Mouse (Mus musculus) mouse trophoblast stem cell (cell line): Measurements from ENCODE around the gene Psmb9.
"Not testable (repeated sequence)": the region's sequence is repeated elsewhere in the genome, so short reads cannot be mapped to it uniquely, and the experiment has no call there.

Experiments used
- in situ Hi-C, 2 experiments: fragments of 300-500 bp; cut with MseI, MboI; formaldehyde crosslinking; loops; 2 replicates in 1 of 2; 3 replicates in 1 of 2; pipeline ENCODE4 v1.15.1; 2025

Psmb9 gene

DNA sequence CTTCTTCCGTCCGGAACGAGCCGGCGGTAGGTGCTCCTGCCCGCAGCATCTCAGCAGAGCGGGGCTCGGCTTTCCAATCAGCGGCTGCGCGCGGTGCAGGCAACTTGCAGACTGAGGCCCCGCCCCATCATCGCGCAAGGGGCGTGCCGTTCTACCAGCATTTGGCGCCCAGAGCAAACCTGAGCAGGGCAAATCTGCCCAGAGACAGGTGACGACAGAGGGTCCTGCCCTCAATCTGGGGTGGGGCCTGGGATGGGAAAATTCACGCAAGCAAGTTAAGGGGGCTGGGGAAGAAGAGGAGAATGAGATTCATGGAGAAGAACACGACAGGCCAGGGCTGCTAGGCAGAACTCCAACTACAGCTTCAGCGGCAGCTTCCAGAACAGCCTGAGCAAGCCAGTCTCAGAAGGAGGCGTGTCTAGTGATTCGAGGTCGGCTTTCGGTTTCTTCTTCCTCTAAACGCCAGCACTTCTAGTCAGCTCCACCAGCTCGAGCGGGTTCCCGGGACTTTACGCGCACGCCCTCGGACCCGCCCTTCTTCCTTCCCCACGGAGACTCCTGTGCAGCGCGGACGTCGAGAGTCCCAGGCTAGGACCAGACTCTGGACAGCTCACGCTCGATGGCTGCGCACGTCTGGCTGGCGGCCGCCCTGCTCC lies at the start of gene Psmb9, which contains the start of gene Tap1:
TSS of gene Psmb9 (minus strand) at position 504 of the 656 bp plus-strand sequence.
TSS of gene Tap1 (plus strand) at position 293 of the 656 bp plus-strand sequence.
- in situ Hi-C loops = no loop called here

DNA sequence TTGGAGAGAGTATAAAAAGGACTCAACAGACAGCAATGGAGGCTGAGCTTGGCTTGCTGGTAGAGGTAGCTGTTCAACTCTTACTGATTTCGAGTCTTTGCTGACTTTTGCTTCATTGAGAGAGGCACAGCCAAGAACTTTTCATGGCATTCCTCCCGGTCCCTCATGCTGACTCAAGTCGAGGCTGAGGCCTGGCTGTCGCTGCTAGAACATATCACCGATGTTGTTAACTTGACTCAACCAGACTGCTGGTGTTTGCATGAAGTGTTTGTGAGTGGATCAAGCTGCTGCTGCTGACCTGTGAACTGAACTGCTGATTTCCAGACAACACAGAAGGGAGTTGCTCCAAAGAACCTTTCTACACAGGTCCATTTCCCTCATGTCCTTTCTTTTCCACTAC lies 49.1 kb upstream of the Psmb9 start:
- in situ Hi-C loops = loop anchor here in 1 of 2 experiments (5.0 to 10.0 kb wide), 2 partner anchors 69 to 162 kb away; no protein-coding TSS in a partner anchor

DNA sequence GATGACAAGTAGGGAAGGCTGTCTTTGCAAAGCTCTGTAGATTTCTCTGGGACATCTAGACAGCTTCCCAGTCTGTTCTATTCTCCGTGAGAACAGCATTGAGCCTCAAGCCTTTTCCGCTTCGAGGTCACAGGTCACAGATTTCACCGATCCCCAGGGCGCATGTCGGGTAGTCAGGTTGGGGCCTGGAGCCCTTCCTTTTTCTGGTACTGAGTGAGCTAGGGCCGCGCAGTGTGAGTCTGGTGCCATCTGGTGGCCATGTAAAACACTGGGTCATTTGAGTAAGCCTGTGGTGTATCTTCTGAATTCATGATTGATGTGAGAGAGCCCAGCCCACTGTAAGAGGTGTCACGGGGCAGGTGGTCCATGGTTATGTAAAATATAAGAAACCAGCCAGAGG lies 47.4 kb upstream of the Psmb9 start:
- in situ Hi-C loops = loop anchor here in 1 of 2 experiments (5.0 to 10.0 kb wide), 2 partner anchors 68 to 160 kb away; no protein-coding TSS in a partner anchor

DNA sequence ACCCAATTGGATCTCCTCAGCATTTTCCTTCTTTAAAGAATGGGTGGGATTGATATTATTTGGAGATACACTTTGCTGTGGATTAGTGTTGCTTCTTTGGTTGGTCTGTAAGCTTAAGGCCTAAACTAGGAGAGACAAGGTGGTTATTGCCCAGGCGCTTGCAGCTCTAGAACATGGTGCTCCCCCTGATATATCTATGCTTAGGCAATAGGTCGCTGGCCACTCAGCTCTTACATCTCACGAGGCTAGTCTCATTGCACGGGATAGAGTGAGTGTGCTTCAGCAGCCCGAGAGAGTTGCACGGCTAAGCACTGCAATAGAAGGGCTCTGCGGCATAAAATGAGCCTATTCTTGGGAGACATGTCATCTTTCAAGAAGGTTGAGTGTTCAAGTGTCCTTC lies 44.5 kb upstream of the Psmb9 start:
- in situ Hi-C loops = loop anchor here in 1 of 2 experiments (10.0 kb wide), 1 partner anchor 157 kb away; no protein-coding TSS in a partner anchor

DNA sequence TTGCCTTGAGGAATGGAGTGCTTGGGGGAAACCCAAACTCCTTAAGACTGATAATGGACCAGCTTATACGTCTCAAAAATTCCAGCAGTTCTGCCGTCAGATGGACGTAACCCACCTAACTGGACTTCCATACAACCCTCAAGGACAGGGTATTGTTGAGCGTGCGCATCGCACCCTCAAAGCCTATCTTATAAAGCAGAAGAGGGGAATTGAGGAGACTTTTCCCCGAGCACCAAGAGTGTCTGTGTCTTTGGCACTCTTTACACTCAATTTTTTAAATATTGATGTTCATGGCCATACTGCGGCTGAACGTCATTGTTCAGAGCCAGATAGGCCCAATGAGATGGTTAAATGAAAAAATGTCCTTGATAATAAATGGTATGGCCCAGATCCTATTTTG lies 43.4 kb upstream of the Psmb9 start:
- in situ Hi-C loops = loop anchor here in 1 of 2 experiments (10.0 kb wide), 1 partner anchor 156 kb away; no protein-coding TSS in a partner anchor

DNA sequence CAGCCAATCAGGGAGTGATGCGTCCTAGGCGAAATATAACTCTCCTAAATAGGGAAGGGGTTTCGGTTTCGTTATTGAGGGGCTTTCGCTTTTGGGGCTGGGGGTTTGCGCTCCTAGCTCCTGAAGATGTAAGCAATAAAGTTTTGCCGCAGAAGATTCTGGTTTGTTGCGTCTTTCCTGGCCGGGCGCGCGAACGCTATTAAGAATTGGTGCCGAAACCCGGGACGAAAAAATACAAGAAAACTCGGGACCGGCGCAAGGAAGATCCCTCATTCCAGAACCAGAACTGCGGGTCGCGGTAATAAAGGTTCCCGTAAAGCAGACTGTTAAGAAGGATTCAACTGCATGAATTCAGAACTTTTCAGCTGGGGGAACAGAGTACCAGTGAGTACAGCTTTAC lies 38.3 kb upstream of the Psmb9 start:
- in situ Hi-C loops = not testable (repeated sequence)

DNA sequence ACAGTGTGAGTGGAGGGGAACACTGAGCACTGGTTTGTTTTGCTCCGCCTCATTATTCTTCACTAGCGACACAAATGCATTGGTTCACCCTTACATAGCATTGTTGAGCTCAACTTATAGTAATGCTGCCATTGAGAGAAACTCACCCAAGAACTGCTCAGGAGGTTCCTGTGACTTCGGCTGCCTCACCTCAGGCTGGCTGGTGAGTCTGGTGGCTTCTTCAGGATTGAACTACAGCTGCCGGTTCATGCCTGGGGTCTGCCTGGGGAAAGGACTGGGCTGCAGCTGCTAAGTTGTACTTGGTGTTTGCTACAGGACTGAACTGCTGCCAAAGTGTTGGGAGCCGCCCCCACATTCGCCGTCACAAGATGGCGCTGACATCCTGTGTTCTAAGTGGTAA lies 37.9 kb upstream of the Psmb9 start:
- in situ Hi-C loops = no loop called here

DNA sequence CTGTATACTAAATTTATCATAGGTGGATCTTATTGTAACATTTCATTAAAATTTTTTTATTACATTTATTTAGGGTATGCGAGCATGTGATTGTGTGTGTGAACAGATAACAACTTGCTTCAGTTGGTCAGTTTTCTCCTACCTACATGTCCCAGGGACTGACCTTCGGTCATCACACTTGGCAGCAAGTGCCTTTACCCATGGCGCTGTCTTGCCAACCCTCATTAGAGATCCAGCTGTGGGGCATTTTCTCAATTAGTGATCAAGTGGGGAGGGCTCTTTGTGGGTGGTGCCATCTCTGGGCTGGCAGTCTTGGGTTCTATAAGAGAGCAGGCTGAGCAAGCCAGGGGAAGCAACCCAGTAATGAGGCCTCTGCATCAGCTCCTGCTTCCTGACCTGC lies 37.3 kb upstream of the Psmb9 start:
- in situ Hi-C loops = no loop called here

DNA sequence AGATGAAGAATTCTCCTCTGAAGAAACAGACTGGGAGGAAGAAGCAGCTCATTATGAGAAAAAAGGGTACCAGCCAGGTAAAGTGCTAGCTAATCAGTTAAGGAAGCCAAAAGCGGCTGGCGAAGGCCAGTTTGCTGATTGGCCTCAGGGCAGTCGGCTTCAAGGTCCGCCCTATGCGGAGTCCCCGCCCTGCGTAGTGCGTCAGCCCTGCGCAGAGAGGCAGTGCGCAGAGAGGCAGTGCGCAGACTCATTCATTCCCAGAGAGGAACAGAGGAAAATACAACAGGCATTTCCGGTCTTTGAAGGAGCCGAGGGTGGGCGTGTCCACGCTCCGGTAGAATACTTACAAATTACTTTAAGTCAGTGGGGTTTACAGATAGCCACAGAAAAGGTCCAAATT lies 32.8 kb upstream of the Psmb9 start:
- in situ Hi-C loops = not testable (repeated sequence)

DNA sequence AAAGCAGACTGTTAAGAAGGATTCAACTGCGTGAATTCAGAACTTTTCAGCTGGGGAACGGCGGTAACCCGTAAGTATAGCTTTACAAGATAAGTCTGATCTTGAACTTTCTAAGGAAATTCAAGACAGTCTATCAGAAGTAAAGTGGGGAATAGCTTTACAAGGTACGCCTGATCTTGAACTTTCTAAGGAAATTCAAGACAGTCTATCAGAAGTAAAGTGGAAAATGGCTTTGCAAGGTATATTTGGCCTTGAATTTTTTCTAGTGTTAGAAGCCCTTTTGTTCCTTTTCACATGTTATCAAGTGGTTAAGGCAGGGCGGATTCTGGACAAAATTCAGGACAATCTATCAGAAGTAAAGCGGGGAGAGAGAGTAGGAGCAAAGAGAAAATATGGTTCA lies 32.2 kb upstream of the Psmb9 start:
- in situ Hi-C loops = not testable (repeated sequence)

DNA sequence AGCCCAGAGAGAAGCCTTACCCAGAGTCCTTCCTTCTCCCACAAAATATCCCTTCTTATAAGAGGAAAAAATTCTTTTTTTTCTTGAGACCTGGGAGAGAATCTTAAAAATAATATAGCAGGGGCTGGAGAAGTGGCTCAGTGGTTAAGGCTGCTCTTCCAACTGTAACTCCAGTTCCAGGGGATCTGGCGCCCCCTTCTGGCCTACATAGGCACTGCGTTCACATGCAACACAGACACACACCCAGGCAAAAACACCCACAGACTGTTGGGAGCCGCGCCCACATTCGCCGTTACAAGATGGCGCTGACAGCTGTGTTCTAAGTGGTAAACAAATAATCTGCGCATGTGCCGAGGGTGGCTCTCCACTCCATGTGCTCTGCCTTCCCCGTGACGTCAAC lies 31.5 kb upstream of the Psmb9 start:
- in situ Hi-C loops = not testable (repeated sequence)

DNA sequence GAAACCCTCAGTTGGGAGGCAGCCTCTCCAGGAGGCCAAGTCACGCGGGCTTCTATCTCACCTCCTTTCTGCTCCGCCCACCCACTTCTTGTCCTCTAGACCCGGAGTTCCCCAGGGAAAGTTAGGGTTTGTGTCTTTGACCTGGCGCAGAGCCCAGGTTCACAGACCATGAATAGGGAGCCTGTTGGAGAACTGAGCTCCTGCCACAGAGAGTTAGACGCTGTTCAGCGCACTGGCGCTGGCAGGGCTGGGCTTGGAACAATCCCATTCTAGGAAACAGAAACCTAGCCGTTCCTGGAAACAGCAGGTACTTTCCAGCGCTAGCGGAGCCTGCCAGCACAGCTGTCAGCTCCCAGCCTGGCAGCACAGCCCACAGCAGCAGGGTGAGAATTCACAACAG lies 31.1 kb upstream of the Psmb9 start:
- in situ Hi-C loops = no loop called here

DNA sequence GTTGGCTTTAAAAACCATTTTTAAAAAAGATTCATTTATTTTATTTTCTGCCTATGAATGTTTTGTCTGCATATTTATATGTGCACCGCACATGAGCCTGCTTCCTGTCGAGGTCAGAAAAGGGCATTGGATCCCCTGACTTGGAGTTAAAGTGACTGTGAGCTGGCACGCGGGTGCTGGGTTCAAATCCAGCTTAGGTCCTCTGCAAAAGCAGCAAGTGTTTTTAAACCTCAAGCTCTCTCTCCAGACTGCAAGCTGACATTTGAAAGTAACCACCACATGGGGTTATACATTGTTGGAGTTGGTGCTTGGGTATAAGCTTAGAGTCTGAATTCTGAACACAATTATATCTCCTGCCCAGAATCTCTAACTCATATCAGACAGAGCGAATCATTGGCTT lies 30.4 kb upstream of the Psmb9 start:
- in situ Hi-C loops = no loop called here

DNA sequence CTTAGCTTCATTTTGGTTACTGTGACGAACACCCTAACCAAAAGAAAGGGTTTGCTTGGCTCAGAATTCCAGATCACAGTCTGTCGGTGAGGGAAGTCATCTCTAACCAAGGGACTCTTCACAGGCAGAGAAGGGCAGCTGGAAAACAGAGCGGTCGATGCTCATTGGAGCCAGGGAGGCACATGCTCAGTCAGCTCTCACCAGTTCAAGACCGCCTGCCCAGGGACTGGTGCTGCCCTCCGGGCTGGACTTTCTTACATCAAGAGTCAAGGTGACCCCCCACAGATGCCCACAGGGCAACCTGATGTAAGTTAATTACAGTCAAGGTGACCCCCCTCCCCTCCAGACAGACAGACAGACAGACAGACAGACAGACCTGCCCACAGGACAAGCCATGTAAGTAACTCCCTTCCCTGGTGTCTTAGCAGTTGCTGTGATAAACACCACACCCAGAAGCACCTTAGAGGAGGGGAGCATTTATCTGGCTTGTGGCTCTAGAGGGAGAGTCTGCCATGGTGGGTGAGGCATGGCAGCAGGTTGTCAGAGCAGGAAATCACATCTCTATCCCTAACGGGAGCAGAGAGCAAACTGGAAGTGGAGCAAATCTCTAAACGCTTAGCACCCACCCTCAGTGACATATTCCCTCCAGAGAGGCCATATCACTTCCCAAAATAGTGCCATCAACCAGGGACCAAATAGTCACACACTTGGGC lies 29.8 kb upstream of the Psmb9 start:
- in situ Hi-C loops = no loop called here

DNA sequence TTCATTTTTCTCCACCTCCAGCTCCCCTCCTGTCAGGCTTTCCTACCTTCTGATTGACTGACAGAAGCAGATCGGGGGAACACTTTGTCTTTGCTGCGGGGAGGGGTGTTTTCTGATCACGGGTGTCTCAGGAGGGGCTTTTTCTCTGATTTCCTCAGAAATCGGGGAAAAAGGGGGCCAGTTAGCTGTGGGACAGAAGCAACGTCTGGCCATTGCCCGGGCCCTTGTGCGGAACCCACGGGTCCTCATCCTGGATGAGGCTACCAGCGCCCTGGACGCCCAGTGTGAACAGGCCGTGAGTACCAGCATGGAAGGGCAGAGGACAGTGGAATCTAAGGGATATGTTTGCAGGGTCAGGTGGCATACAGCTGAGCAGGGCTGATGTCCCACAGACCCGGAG lies 27.6 kb upstream of the Psmb9 start:
- in situ Hi-C loops = no loop called here

DNA sequence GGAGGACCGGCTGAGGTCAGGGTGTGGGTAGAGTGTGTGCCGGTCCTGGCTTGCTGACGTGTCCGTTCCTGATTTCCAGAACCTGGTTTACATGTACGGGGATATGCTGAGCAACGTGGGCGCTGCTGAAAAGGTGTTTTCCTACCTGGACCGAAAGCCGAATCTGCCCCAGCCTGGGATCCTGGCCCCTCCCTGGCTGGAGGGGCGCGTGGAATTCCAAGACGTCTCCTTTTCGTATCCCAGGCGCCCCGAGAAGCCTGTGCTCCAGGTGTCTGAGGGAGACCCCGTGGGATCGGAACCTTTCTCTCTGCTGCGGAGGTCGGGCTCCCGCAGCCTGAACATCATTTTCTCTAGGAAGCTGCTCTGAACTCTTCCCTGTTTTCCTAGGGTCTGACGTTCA lies 26.4 kb upstream of the Psmb9 start:
- in situ Hi-C loops = no loop called here

DNA sequence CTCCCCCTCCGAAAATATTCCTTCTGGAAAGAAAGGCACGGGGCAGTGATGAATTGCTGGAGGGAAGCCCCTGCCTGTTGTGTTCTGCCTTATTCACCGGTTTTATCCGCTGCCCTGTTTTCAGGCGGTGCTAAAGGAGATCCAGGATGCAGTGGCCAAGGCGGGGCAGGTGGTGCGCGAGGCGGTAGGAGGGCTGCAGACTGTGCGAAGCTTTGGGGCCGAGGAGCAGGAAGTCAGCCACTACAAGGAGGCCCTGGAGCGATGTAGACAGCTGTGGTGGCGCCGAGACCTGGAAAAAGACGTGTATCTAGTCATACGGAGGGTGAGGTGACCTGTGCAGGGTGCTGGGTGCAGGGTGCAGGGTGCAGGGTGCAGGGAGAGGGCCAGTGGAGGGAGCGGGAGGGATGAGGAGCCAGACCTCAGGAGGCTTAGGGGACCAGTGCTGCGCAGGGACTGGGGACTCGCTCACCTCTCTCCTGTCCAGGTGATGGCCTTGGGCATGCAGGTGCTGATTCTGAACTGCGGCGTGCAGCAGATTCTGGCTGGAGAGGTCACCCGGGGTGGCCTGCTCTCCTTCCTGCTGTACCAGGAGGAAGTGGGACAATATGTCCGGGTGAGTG lies 24.3 kb upstream of the Psmb9 start:
- in situ Hi-C loops = no loop called here

DNA sequence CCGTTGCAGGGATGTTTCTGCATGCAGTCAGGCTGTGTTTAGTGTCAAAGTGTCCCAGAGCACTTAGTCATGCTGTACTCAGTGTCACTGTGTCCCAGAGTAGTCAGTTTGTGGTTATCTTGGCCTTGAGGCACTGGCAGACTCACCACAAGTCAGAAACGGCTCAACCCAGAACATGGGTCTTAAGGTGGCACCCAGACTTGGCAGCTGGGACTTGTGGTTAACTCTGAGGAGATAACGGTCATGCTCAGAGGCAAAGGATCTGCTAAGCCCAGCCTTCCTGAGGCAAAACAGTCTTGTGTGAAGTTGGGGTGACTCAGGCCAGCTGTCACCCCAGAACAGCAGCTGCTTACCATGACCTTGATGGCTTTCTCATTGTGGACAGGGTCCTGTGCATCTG lies 23.0 kb upstream of the Psmb9 start:
- in situ Hi-C loops = no loop called here

DNA sequence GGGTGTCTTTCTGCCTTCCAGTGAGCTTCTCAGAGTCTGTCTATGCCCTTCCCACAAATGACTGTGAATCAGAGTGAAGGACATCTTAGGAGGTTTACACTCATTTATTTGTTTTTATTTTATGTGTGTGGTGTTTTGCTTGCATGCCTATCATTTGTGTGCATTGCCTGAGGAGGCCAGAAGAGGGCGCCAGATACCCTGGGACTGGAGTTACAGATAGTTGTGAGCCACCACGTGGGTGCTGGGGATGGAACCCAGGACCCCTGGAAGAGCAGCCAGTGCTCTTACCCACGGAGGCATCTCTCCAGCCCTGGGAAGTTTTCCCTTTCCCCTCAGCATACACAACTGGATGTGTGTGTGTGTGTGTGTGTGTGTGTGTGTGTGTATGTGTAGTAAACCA lies 22.1 kb upstream of the Psmb9 start:
- in situ Hi-C loops = no loop called here

DNA sequence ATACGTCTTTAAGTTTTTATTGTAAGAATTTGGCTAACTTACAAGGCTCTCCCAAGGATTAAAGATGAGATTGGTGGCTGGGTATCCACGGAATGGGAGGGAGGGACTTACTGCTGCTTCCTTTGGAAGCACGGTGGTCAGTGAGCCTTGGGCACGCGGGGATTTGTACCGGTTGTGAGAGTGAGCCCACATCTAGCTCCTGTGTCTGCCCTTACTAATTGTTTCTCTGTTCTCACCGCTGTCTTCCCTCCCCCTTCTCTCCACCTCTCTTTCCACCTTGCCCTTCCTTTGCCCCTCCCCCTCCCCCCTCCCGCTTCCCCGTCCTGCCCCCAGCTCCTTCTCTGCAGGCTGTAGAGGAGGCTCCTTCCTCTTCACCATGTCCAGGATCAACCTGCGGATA lies 20.9 kb upstream of the Psmb9 start:
- in situ Hi-C loops = no loop called here

DNA sequence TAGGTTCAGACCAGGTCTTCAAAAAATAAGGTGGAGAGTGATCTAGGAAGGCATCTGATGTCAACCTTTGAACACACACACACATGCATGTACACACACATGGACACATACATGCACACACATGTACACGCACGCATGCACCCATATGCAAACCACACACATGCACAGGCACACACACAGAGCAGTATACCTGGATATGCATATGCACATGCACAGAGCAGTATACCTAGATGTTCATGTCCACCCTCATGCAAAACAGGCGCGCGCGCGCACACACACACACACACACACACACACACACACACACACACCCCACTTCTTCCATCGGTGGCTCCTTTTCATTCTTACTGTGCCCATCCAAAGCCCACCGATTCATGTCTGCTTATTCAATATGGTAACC lies 20.3 kb upstream of the Psmb9 start:
- in situ Hi-C loops = no loop called here

DNA sequence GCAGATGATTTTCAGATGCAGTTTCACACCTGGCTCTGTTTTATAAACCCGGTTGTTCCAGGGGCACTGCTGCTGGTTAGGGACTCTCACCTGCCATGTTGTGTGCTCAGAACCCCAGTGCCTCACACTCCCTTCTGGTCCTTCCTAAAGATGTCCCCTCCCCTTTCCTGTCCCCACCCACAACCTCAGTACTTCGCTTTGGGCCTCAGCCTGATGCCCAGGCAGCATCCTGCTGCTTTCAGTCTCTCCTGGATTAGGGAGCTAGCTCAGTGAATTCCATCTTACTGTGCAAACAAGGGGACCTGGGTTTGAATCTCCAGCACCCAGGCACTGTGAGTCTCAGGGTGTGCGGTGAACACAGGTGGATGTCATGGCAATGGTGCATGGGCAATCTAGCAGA lies 19.9 kb upstream of the Psmb9 start:
- in situ Hi-C loops = no loop called here

DNA sequence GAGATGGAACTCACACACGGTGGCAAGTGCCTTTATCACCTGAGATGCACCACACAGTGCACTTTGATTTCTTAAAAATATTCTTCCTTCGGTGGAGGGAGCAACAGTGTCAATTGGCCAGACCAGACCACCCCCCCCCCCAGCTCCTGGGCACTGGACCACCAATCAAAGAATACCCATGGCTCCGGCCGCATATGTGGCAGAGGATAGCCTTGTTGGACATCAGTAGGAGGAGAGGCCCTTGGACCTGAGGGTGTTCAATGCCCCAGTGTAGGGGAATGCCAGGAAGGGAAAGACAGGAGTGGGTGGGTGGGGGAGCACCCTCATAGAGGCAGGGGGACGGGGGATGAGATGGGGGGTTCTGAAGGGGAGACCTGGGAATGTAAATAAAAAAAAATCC lies 19.2 kb upstream of the Psmb9 start:
- in situ Hi-C loops = no loop called here
